Mouse (Mus musculus) urinary bladder, adult 2 months (tissue): Measurements from ENCODE around the gene Rbms3. TPM values are rescaled to one million over a fixed set of nuclear protein-coding genes. Genes with fewer than 3 reads are reported as not detected.

ENCODE experiments used
- DNase-seq: peaks from one replicate; pipeline ENCODE4 v3.0.0; 2022; ENCODE audit warnings: low spot score
- polyA plus RNA-seq: library from polyadenylated mRNA; depleted of rRNA; stranded (reverse); fragments of >200 nt; gene quantifications from 2 replicates; pipeline ENCODE4 v1.2.3, GENCODE M21; 2012

The Rbms3 gene
- polyA plus RNA-seq, 1 experiment: 20.8 TPM

GRCm38 (mm10) chr9:117373164-117373741, 256.5 kb downstream of the Rbms3 start:
- no peak for DNase-seq

DNA sequence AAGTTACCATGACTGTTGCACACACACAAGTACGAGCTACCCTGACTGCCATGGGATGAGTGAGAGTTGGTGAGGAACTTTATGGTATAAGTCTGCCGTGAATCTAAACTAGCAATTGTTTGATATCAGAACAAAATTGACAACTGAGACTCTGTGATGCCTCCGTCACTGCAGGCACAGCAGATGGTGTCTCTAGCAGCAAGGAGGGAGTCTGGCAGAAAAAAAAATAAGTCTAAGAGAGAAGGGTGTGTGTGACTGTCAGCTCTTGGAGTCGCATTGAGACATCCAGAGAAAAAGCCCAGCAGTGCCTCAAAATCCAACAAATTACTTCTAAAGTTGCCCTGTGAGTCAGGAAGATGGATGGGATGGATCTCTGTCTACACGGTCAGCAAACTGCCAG, 257.7 kb downstream of the Rbms3 start:
- no peak for DNase-seq

DNA sequence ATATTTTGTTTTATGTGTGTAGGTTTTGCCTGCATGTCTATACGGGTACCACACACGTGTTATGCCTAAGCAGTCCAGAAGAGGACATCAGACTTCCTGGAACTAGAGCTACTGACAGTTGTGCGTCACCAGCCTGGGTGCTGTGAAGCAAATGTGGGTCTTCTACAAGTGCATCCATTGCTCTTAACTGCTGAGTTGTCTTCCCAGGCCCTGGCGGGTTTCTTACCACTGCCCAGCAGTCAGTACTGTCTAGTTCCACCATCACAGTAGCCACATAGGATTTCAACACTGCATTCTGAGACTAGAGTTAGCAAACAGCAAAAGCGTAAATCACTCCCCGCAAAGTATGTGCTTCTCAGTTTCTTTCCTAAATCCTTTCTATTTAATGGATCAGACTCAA, 259.6 kb downstream of the Rbms3 start:
- no peak for DNase-seq

GRCm38 (mm10) chr9:117368016-117368415, 261.7 kb downstream of the Rbms3 start:
- no peak for DNase-seq

DNA sequence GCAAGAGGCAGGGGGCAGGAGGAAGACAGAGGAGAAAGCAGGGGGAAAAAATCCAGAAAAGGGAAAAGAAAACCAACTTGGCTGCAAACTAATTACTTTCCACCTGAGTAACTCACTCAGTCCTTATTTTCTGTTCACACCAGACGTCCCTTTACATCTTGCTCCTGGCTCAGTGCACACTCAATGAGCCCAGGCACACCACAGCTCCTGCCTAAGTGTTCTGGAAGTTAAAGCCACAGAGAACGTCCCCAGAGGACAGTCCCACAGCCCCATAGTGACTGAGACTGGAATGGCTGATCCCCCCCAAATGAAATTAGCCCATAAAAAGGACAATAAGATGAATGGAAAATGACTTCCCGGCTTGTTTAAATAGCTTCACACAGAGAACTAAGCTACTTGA, 265.1 kb downstream of the Rbms3 start:
- DNase-seq: no peak

DNA sequence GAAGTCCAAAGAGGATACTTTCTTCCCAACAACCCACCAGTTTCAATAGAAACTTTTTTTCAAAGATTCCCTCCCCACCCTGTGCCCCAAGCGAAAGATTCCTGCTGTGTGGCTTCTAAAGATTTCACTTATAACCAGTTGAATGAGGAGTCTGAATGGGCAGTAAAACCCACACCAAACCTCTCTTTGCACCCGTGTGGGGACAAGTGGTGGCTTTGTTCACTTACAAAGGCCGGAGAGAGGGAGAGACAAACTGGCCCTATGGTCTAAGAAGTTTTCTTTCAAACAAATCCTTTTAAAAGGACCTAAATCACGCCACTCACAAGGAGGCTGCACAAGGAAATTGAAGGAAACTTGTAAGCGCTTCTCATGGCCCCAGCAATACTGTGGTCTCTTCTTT, 268.3 kb downstream of the Rbms3 start:
- DNase-seq: no peak

DNA sequence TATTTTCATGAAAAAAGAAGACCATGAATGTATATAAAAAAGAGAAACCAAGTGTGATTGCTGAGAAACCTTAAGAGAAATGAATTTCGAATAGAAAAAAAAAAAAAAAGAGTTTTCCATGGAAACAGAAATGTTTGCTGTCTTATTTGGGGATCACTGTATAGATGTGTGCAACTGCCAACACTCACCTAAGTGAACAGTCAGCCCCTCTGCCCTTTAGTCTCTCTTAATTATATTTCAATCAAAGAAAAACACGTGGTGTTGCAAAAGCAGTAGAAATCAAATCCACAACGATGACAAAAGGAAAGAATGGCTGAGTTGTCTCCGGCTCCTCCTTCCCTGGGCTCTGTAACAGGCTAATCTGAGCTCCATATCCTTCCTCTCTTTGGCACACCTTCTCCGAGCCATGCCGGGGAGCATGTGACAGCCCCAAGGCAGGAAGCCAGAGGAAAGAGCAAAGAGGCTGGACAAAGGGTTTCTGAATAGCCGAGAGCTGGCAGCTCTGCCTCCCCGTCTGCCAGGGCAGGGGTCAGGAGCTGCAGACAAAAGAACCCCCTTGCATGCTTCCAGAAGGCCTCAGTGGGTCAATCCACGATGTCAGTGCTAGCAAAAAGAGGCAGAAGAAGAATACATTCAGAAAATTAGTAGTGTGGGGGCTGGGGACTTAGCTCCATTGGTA, 272.8 kb downstream of the Rbms3 start:
- no peak for DNase-seq

DNA sequence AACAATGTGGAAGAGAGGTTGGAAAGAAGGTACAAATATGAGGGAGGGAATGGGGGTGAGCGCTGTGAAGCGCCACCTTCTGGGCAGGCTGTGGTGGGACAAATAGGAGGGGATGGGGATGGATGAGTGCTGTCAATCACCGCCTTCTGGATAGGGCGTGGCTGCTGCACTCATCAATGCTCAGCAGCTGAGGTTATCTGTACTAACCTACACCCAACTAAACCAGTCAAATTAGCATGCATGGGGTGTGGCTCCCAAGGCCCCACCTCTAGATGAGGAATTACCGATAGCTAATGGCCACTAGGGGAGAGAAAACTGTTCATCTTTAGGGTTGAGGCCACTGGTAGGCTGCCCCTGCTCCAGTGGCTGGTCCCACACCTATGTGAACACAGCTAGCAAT, 274.2 kb downstream of the Rbms3 start:
- no peak for DNase-seq

- DNase-seq: no peak
Measured at GRCm38 (mm10) chr9:117342336-117342735, 287.4 kb downstream of the Rbms3 start.

- DNase-seq: no peak
Measured at GRCm38 (mm10) chr9:117330681-117331080, 299.0 kb downstream of the Rbms3 start.

GRCm38 (mm10) chr9:117319271-117319670, 310.4 kb downstream of the Rbms3 start:
- no peak for DNase-seq

DNA sequence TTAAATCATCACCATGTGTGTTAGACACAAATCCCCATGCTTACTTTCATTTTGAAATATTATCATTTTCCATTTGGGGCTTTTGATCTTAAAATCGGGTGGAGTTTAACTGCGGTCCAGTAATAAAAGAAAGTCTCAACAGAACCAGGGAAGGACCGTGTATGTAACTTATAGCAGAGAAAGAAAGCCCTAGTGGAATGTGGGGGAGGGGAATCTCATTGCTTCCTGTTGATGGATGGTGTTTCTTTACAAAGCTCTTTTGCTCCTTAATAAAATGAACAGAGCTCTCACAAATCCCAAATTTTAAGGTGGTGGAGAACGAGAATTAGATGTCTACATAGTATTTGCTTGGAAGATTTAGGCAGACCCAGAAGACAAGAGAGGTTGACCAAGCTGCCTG, 311.3 kb downstream of the Rbms3 start:
- DNase-seq: no peak

DNA sequence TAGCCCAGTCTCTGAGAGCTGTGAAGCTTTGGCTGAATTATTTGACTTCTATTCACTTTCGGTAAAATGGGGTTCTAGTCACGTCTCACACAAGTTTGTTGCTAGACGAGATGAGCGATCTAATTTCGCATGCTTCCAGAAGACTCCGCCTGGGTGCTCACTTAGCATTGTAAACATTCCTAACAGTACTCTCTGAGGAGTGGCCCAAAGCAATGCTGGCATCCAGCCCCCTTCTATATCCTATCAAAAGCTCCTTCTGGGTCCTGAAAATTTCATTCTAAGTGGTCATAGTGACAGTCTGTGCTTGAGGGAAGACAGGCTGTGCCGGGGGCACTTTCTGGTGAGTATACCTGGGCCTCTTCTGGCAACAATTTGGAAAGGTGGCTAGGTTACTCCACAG, 312.5 kb downstream of the Rbms3 start:
- no peak for DNase-seq

- DNase-seq: no peak
Measured at GRCm38 (mm10) chr9:117313642-117314041, 316.1 kb downstream of the Rbms3 start.

DNA sequence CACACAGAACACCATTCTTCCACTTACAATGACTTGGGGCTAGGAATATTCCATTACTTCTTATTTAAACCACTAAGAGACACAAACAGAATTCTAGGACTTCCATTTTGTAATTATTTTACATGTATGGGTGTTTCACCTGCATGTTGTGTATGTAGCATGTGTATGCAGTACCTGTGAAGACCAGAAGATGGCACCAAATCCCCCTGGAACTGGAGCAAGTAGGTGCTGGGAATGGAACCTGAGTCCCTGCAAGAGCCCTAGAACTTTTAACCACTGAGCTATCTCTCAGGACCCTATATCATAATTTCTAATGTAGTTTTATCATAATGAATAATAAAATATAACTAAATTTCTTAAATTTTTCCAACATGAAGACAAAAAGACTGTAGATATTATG, 319.9 kb downstream of the Rbms3 start:
- no peak for DNase-seq

DNA sequence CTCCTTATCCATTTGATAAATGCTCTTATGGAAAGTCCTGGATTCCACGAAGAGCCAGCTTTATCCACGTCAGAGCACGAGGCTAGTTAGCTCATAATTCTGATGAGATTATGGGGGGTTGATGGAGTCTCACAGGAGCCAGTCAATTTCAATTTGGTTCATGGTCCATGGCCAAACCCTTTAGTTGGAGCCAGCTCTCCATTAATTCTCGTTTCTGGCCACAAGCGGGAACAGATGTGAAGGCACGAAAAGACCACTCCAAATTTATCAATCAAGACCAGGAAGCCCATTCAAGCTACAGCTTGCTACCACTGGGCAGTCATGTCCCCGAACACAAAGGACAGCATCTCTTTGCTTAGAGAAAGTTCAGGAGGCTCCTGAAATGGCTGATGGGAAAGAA, 330.7 kb downstream of the Rbms3 start:
- DNase-seq: no peak

- DNase-seq: no peak
Measured at GRCm38 (mm10) chr9:117297662-117298531, 331.8 kb downstream of the Rbms3 start.

GRCm38 (mm10) chr9:117291066-117291850, 338.5 kb downstream of the Rbms3 start:
- no peak for DNase-seq

DNA sequence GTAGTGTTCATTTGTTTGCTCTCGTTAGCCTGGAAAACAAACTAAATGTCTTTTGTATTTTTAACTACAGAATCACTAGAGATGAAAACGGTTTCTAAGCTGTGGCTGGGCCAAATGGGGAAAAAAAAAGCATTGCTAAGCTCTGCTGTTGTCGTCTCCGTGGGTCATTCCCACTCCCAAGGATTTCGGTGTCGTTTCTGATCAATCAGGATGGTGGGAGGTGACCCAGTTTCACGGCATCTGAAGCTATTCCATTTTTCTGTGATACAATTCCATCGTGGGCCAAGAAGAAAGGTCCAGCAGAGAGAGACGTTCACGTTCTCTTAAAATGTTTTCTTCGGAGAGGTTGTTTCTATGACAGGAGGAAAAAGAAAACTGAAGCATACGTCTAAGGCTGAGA, 354.9 kb downstream of the Rbms3 start:
- no peak for DNase-seq

GRCm38 (mm10) chr9:117259614-117260013, 370.1 kb downstream of the Rbms3 start:
- DNase-seq: no peak

- DNase-seq: no peak
Measured at GRCm38 (mm10) chr9:117253361-117253760, 376.4 kb downstream of the Rbms3 start.

DNA sequence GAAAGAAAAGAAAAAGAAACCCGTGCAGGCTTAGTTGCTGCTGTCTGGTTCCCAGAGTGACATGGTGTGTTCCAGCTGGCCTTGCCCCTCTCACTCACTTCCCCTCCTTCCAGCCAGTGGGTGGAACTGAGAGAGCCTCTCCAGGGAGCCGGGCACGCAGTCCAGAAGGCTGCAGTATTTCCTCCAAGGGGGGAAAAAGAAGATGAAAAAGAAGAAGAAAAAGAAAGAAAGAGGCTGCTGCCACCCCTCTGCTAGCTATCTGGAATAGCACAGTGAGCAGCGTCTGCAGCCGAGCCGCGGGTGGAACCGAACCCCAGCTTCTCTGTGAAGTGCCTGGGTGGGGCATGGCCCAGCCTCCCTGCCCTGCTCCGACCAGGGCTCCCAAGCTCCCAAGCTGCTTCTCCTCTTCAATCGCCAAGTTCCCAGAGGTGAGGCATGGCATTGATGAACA, 377.3 kb downstream of the Rbms3 start:
- peak; percentile 45 for DNase-seq
